Mouse (Mus musculus): ENCODE measurements around the gene Mup19. TPM values are rescaled to one million over a fixed set of nuclear protein-coding genes. Genes with fewer than 3 reads are reported as not detected.
"Not testable (repeated sequence)": the region's sequence is repeated elsewhere in the genome, so short reads cannot be mapped to it uniquely, and the experiment has no call there.

The Mup19 gene
- polyA plus RNA-seq, 1 experiment from 2014 or later, result not detected

DNA sequence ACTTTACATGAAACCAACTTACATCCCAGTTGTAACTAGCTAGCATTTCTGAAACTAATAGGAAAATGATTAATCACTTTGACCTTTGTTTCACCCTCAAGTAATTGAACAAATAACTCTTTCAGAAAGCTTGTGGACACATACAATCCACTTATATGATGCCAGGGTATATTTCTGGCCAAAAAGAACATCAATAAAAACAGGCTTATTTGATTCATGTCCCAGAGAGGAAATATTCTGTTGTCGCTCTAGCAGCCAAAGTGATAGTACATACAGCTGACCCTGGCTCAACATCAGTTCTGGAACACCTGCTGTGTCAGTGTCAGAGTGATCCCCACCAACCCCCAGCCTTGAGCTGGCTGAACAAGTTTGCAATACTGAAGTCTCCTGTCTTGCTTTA, 2.2 kb upstream of the Mup19 start:
- ATAC-seq (replicated peaks; ENCODE audit: low FRiP score, low TSS enrichment, low read depth); H3K36me3 ChIP-seq (ENCODE audit: control insufficient read depth, insufficient read depth, low read length); H3K9ac ChIP-seq (ENCODE audit: low read length); H3K4me2 ChIP-seq (ENCODE audit: low read length); H3K27ac ChIP-seq (ENCODE audit: low read depth); H3K9me3 ChIP-seq (ENCODE audit: control insufficient read depth, low read length); H3K4me3 ChIP-seq (ENCODE audit: low read depth, low read length); DNase-seq (ENCODE audit: low spot score); H3K4me1 ChIP-seq (replicated peaks; ENCODE audit: control insufficient read depth, insufficient read depth, low read length); H3K27me3 ChIP-seq (replicated peaks; ENCODE audit: control insufficient read depth, insufficient read depth, low read length): not testable (repeated sequence)
- WGBS, result 79% methylated on average over 1 of the region's 1 CpGs

Other genes with a start within 250 kb of the Mup19 start
- not detected in 2 replicates for gene Mup17, start 186.4 kb downstream of the Mup19 start, polyA plus RNA-seq (2014; fragmentation: Nextera tagmentation; extraction: Ambion mirVana)
- gene Mup18, start 108.1 kb downstream of the Mup19 start, polyA plus RNA-seq (2014; fragmentation: Nextera tagmentation; extraction: Ambion mirVana), result not detected in 2 replicates
- not detected in 2 replicates for gene Mup5, start 53.0 kb upstream of the Mup19 start, polyA plus RNA-seq (2014; fragmentation: Nextera tagmentation; extraction: Ambion mirVana)

Measured in intestine, embryonic 14.5 days (tissue).